Mouse (Mus musculus) spleen, postnatal 4 days (tissue): ENCODE measurements around the gene Trmt11.
"Not testable (repeated sequence)": the region's sequence is repeated elsewhere in the genome, so short reads cannot be mapped to it uniquely, and the experiment has no call there.

Source experiments
- DNase-seq, 2 experiments: peaks; one replicate each; pipeline ENCODE4 v3.0.0; 2022; ENCODE audit warnings: low spot score in 2 of 2

Trmt11 gene

GRCm38 (mm10) chr10:30555686-30556578 is 44.6 kb downstream of the Trmt11 start:
- DNase-seq, result no peak

GRCm38 (mm10) chr10:30552377-30552776 is 48.2 kb downstream of the Trmt11 start:
- no peak for DNase-seq

- no peak for DNase-seq
Observed at GRCm38 (mm10) chr10:30549974-30550373, 50.6 kb downstream of the Trmt11 start.

- no peak for DNase-seq
Observed at GRCm38 (mm10) chr10:30538538-30538815, 62.1 kb downstream of the Trmt11 start.

- no peak for DNase-seq
Observed at GRCm38 (mm10) chr10:30537734-30538537, 62.6 kb downstream of the Trmt11 start.

GRCm38 (mm10) chr10:30535930-30536329 is 64.6 kb downstream of the Trmt11 start:
- not testable (repeated sequence) for DNase-seq

GRCm38 (mm10) chr10:30527122-30527521 is 73.4 kb downstream of the Trmt11 start:
- no peak for DNase-seq

- DNase-seq, result no peak
Observed at GRCm38 (mm10) chr10:30521727-30522126, 78.8 kb downstream of the Trmt11 start.

GRCm38 (mm10) chr10:30519143-30519542 is 81.4 kb downstream of the Trmt11 start:
- no peak for DNase-seq

GRCm38 (mm10) chr10:30517224-30517623 is 83.3 kb downstream of the Trmt11 start:
- no peak for DNase-seq

- no peak for DNase-seq
Observed at GRCm38 (mm10) chr10:30516771-30517170, 83.8 kb downstream of the Trmt11 start.

- DNase-seq, result no peak
Observed at GRCm38 (mm10) chr10:30504736-30505135, 95.8 kb downstream of the Trmt11 start.

- DNase-seq, result no peak
Observed at GRCm38 (mm10) chr10:30503168-30503567, 97.4 kb downstream of the Trmt11 start.

- no peak for DNase-seq
Observed at GRCm38 (mm10) chr10:30502718-30503117, 97.8 kb downstream of the Trmt11 start.

GRCm38 (mm10) chr10:30498223-30498622 is 102.3 kb downstream of the Trmt11 start:
- not testable (repeated sequence) for DNase-seq
